Mouse (Mus musculus): ENCODE measurements around the gene Clstn3. TPM values are rescaled to one million over a fixed set of nuclear protein-coding genes. Genes with fewer than 3 reads are reported as not detected.
A peak's percentile ranks its signal among the peaks of the same experiment; 100 is the strongest.

Clstn3 gene
- polyA plus RNA-seq, 1 experiment = 280 TPM

DNA sequence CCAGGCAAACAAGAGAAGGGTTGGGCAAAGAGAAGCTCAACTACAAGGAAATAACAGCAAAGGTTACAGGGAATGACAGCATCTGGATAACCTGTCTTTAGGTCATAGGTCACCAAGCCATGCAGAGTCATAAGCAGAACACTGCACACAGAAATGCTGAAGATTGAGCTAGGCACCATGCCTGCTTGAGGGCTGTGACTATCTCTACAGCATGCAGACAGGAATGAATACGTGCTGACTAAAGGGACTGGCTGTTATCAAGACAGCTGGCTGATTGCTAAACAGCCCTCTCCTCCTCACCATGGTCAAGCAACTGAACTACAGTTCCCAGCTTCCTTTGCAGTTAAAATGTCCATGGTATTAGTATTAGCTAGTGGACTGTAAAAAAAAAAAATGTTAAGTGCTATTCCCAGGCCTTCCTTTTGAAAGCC, 40.5 kb downstream of the Clstn3 start:
- H3K27ac ChIP-seq (ENCODE audit: insufficient read depth, low read length) = no peak overlapping the region
- TF ChIP-seq CTCF (IDR thresholded peaks at IDR 0.05; ENCODE audit: extremely low read depth, insufficient read depth, low read length) = no peak
- no peak for TF ChIP-seq POLR2A (IDR thresholded peaks at IDR 0.05; ENCODE audit: extremely low read depth, insufficient read depth, low read length)
- peaks cover 8% of the 10 kb centered on the region for H3K4me1 ChIP-seq (ENCODE audit: control insufficient read depth, insufficient read depth, low read length)
- no peak overlapping the region for H3K4me3 ChIP-seq (ENCODE audit: insufficient read depth, low read length)

GRCm38 (mm10) chr6:124418686-124419085, 45.9 kb downstream of the Clstn3 start:
- Histone ChIP-seq H3K4me3 (ENCODE audit: insufficient read depth, low read length) (no peak overlapping the region), H3K27ac (ENCODE audit: insufficient read depth, low read length) (no peak overlapping the region), H3K4me1 (ENCODE audit: control insufficient read depth, insufficient read depth, low read length) (no peaks in the 10 kb centered on the region)
- no peak for TF ChIP-seq POLR2A (IDR thresholded peaks at IDR 0.05; ENCODE audit: extremely low read depth, insufficient read depth, low read length)
- no peak for TF ChIP-seq CTCF (IDR thresholded peaks at IDR 0.05; ENCODE audit: extremely low read depth, insufficient read depth, low read length)

DNA sequence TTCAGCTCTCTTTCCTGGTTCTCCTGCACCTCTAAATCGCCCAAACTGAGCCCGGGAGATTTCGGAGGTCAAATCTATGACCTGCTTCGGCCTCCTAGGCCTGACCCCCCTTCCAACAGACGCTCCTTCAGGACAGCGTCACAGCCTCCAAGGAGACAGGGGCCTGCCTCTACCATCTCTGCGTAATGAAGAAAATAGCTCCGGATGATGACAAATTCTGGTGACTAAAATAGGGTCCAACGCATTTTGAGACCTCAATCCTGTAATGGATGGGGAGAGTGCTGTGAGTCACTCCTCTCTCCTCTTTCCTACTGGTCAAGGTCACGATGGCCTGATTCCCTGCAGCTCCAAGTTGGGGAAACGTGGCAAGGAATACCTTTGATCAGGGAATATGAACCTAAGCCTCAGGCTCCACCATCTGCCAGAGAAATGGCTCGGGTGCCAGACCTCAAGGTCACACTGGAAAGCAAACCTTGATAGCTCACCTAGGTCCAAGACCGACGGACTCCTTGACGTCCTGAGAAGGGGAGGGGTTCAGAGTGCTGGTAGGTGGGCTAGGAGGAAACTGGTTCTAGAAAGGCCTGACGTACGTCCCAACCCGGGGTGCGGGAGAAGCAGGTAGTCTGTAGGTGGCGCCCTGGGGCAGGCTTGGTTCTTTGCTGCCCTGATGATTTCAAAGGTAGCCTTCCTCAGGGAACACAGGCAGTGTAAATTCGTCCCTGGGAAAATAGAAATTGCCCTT, 49.1 kb downstream of the Clstn3 start:
- Histone ChIP-seq H3K4me1 (ENCODE audit: control insufficient read depth, insufficient read depth, low read length) (peaks cover 2% of the 10 kb centered on the region; the same call in 1 of the 2 replicates), H3K27ac (ENCODE audit: insufficient read depth, low read length) (peak overlapping the region; percentile 89), H3K4me3 (ENCODE audit: insufficient read depth, low read length) (peak overlapping the region; percentile 73)
- TF ChIP-seq CTCF (IDR thresholded peaks at IDR 0.05; ENCODE audit: extremely low read depth, insufficient read depth, low read length) (peak; percentile 71), POLR2A (IDR thresholded peaks at IDR 0.05; ENCODE audit: extremely low read depth, insufficient read depth, low read length) (peak; percentile 21)

DNA sequence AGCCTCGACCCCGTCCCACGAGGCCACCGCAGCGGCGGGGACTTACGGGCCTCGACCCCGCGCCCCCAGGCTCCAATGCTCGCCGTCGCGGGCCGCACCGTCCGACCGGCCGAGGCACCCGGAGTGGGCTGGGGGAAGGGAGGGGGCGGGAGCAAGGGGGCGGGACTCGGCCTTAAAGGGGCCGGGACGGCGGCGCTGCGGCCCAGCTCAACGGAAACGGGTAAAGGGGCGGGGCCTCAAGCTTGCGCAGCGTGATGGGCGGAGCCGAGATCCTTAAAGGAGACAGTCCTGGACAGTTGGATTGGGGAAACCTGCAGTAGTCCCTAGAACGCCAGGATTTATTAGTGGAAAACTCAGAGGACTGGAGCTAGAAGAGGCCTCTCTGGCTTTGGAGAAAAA, 49.7 kb downstream of the Clstn3 start, which contains the start of gene Pex5:
Gene Pex5 (minus strand): TSS at position 141 of the 399 bp plus-strand sequence.
- peaks cover 2% of the 10 kb centered on the region; the same call in 1 of the 2 replicates for H3K4me1 ChIP-seq (ENCODE audit: control insufficient read depth, insufficient read depth, low read length)
- TF ChIP-seq CTCF (IDR thresholded peaks at IDR 0.05; ENCODE audit: extremely low read depth, insufficient read depth, low read length) (no peak), POLR2A (IDR thresholded peaks at IDR 0.05; ENCODE audit: extremely low read depth, insufficient read depth, low read length) (peak; percentile 89)

GRCm38 (mm10) chr6:124414150-124414926, 50.3 kb downstream of the Clstn3 start:
- peak overlapping the region; percentile 73 for H3K4me3 ChIP-seq (ENCODE audit: insufficient read depth, low read length)
- H3K27ac ChIP-seq (ENCODE audit: insufficient read depth, low read length) = peak overlapping the region; percentile 30; the same call in 1 of the 2 replicates
- H3K4me1 ChIP-seq (ENCODE audit: control insufficient read depth, insufficient read depth, low read length) = peaks cover 2% of the 10 kb centered on the region; the same call in 1 of the 2 replicates
- TF ChIP-seq CTCF (IDR thresholded peaks at IDR 0.05; ENCODE audit: extremely low read depth, insufficient read depth, low read length) (no peak), POLR2A (IDR thresholded peaks at IDR 0.05; ENCODE audit: extremely low read depth, insufficient read depth, low read length) (no peak)

More for the DNA sequence above, 49.7 kb downstream of the Clstn3 start, which contains the start of gene Pex5:
- H3K4me3 ChIP-seq (ENCODE audit: insufficient read depth, low read length) = peak within 1 kb of the TSS; percentile 73
- H3K27ac ChIP-seq (ENCODE audit: insufficient read depth, low read length) = peak within 1 kb of the TSS; percentile 89

DNA sequence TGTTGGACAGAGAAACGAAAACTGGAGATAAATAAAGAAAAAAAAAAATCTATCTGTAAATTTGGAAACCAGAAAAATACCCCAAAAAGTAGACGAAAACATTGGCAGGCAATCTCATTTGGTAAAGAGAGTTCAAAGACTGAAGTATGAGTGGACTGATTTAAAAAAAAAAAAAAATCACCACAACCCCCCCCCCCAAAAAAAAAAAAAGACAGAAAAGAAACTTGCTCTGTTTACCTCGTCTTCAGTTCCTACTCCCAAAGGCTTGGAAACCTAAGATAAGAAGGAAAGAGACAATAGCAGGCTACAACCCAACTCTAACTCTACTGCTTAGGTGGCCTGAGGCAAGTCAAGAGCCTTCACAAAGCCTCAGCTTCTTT, 50.8 kb downstream of the Clstn3 start:
- Histone ChIP-seq H3K27ac (ENCODE audit: insufficient read depth, low read length) (no peak overlapping the region), H3K4me1 (ENCODE audit: control insufficient read depth, insufficient read depth, low read length) (peaks cover 5% of the 10 kb centered on the region), H3K4me3 (ENCODE audit: insufficient read depth, low read length) (peak overlapping the region; percentile 73)
- TF ChIP-seq CTCF (IDR thresholded peaks at IDR 0.05; ENCODE audit: extremely low read depth, insufficient read depth, low read length) = no peak
- TF ChIP-seq POLR2A (IDR thresholded peaks at IDR 0.05; ENCODE audit: extremely low read depth, insufficient read depth, low read length) = no peak

- Histone ChIP-seq H3K27ac (ENCODE audit: insufficient read depth, low read length) (no peak overlapping the region), H3K4me3 (ENCODE audit: insufficient read depth, low read length) (no peak overlapping the region), H3K4me1 (ENCODE audit: control insufficient read depth, insufficient read depth, low read length) (peaks cover 8% of the 10 kb centered on the region)
- TF ChIP-seq CTCF (IDR thresholded peaks at IDR 0.05; ENCODE audit: extremely low read depth, insufficient read depth, low read length) (no peak), POLR2A (IDR thresholded peaks at IDR 0.05; ENCODE audit: extremely low read depth, insufficient read depth, low read length) (no peak)
Observed at GRCm38 (mm10) chr6:124408355-124408754, 56.2 kb downstream of the Clstn3 start.

GRCm38 (mm10) chr6:124407180-124407579, 57.4 kb downstream of the Clstn3 start:
- TF ChIP-seq POLR2A (IDR thresholded peaks at IDR 0.05; ENCODE audit: extremely low read depth, insufficient read depth, low read length) (no peak), CTCF (IDR thresholded peaks at IDR 0.05; ENCODE audit: extremely low read depth, insufficient read depth, low read length) (no peak)
- H3K27ac ChIP-seq (ENCODE audit: insufficient read depth, low read length) = no peak overlapping the region
- no peak overlapping the region for H3K4me3 ChIP-seq (ENCODE audit: insufficient read depth, low read length)
- H3K4me1 ChIP-seq (ENCODE audit: control insufficient read depth, insufficient read depth, low read length) = peaks cover 8% of the 10 kb centered on the region

DNA sequence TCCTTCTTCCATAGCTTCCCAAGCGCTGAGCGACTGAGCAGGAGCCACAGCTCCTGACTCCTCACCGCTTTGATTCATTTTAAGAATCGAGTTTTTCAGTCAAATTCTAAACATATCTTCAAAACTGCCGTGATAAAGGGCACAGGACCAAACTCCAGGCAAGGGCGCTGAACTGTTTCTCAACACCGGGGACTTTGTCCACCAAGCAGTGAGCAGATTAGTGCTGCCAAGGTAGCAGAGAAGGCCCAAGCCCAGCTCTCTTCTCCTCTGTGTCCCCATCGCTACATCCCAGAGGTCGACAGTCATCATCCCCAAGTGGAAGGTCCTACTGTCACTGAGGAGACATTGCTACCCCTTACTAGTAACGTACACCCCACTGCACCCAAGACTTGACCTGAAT, 58.3 kb downstream of the Clstn3 start:
- Histone ChIP-seq H3K27ac (ENCODE audit: insufficient read depth, low read length) (no peak overlapping the region), H3K4me3 (ENCODE audit: insufficient read depth, low read length) (no peak overlapping the region), H3K4me1 (ENCODE audit: control insufficient read depth, insufficient read depth, low read length) (peaks cover 8% of the 10 kb centered on the region)
- no peak for TF ChIP-seq CTCF (IDR thresholded peaks at IDR 0.05; ENCODE audit: extremely low read depth, insufficient read depth, low read length)
- TF ChIP-seq POLR2A (IDR thresholded peaks at IDR 0.05; ENCODE audit: extremely low read depth, insufficient read depth, low read length) = no peak

Measured in cortical plate, adult 2 months (tissue).